Mouse (Mus musculus): ENCODE measurements at regions not wholly inside any gene's neighbourhood (a gene's known extent, or its start where the extent isn't known, plus 50 kb on each side); places are given as distances from the start of the nearest gene placed in this dataset.

DNA sequence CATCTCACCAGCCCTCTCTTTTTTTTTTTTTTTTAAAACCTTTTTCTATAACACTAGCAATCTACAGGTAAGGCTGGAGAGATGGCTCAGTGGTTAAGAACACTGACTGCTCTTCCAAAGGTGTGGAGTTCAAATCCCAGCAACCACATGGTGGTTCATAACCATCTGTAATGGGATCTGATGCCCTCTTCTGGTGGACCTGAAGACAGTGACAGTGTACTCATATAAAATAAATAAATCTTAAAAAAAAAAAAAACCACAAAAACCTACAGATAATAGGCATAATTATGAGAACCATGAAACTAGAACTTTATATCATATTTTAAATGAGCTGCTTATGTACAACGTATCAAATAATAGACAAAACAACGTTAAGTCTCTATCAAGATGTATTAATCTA, 102.8 kb upstream of the Zfp217 start:
- Histone ChIP-seq H3K36me3 (ENCODE audit: control insufficient read depth, insufficient read depth, low read length) (no peaks in the 10 kb centered on the region), H3K4me1 (ENCODE audit: control insufficient read depth, insufficient read depth, low read length) (no peaks in the 10 kb centered on the region), H3K27ac (replicated peaks; ENCODE audit: insufficient read depth, low read depth, low read length) (no peak overlapping the region), H3K9ac (ENCODE audit: low read depth, low read length) (no peak overlapping the region), H3K27me3 (ENCODE audit: control insufficient read depth, insufficient read depth, low read length) (no peaks in the 10 kb centered on the region), H3K79me2 (ENCODE audit: control insufficient read depth, insufficient read depth, low read length) (no peaks in the 10 kb centered on the region), H3K4me3 (ENCODE audit: insufficient read depth, low read depth, low read length) (no peak overlapping the region)
- 95% methylated on average over 2 of the region's 2 CpGs for WGBS
- DNase-seq (ENCODE audit: extremely low read depth, low read depth, low spot score) = no peak
- no peak for TF ChIP-seq POLR2A (IDR thresholded peaks at IDR 0.05; ENCODE audit: extremely low read depth, insufficient read depth, low read length)
- TF ChIP-seq CTCF (IDR thresholded peaks at IDR 0.05; ENCODE audit: low read depth, low read length) = no peak

DNA sequence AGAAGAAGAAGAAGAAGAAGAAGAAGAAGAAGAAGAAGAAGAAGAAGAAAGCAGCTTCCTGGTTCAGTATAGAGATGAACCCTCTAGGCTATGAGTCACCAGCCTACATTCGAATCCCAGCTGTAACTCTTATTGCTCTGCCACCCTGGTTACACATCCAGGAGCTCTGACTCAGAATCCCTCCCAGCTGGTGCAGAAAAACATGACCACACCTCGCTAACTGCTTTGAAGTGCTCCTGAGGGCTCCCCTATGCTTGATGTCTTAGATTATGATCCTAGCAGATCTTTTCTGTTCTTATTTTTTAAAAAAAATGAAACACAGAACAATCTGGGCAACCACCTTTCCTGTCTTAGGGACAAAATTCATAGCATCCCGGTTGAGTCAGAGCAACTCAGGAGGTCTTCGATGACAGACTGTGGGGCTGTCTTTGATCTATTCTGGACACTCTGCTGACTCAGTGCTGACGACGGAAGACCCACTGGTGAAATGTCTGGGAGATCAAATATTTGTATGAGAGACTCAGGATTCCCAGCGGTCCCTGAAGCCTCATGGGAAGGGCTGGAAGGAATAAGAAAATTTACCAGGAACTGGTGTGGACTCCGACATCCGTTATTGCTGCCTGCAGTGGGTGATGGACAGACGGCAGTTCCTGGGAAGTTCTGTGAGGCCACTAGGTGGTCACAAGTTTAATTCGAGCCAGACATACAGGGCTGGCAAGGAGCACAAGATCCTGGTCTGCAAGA, 100.0 kb upstream of the Zfp217 start:
- no peak overlapping the region for H3K9ac ChIP-seq (ENCODE audit: low read depth, low read length)
- WGBS = 42% methylated on average over 11 of the region's 11 CpGs
- TF ChIP-seq CTCF (IDR thresholded peaks at IDR 0.05; ENCODE audit: low read depth, low read length) = no peak
- no peak for TF ChIP-seq POLR2A (IDR thresholded peaks at IDR 0.05; ENCODE audit: extremely low read depth, insufficient read depth, low read length)
- H3K4me3 ChIP-seq (ENCODE audit: insufficient read depth, low read depth, low read length) = no peak overlapping the region
- H3K4me1 ChIP-seq (ENCODE audit: control insufficient read depth, insufficient read depth, low read length) = no peaks in the 10 kb centered on the region
- DNase-seq (ENCODE audit: extremely low read depth, low read depth, low spot score) = no peak
- no peaks in the 10 kb centered on the region for H3K36me3 ChIP-seq (ENCODE audit: control insufficient read depth, insufficient read depth, low read length)
- H3K27me3 ChIP-seq (ENCODE audit: control insufficient read depth, insufficient read depth, low read length) = no peaks in the 10 kb centered on the region
- H3K79me2 ChIP-seq (ENCODE audit: control insufficient read depth, insufficient read depth, low read length) = no peaks in the 10 kb centered on the region
- H3K27ac ChIP-seq (replicated peaks; ENCODE audit: insufficient read depth, low read depth, low read length) = no peak overlapping the region

DNA sequence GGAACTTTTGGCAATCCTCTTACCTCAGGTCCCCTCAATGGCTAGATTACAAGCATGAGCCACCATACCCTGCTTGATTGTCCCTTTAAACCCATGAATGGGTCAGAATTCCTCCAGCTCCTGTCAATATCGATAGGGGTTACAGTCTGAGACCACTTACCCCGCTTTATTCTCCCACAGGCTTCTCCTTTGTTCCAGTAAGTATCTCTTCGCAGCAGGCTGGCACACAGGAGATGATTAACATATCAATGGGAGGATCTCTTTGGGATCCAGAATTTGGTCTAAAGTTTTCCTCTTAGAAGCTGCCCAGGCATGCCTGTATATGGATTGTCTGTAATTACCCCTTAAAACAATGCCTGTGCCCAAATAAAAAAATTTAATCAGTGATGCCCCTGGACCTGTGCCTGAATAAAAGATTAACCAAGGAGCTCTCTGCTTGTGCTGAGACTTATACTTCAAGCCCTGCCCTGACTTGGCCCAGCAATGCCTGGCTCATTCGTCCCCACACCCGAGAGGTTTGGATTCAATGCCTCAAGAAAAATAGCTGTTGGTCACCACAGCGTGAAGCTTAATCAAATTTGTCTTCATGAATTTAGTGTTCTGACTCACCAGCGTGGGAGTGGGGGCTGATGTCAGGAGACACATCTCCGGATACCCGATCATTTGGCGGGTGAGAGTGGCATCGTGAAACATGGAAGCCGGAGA, 97.9 kb upstream of the Zfp217 start:
- Histone ChIP-seq H3K27ac (replicated peaks; ENCODE audit: insufficient read depth, low read depth, low read length) (no peak overlapping the region), H3K27me3 (ENCODE audit: control insufficient read depth, insufficient read depth, low read length) (no peaks in the 10 kb centered on the region), H3K9ac (ENCODE audit: low read depth, low read length) (no peak overlapping the region), H3K36me3 (ENCODE audit: control insufficient read depth, insufficient read depth, low read length) (no peaks in the 10 kb centered on the region), H3K4me3 (ENCODE audit: insufficient read depth, low read depth, low read length) (no peak overlapping the region), H3K4me1 (ENCODE audit: control insufficient read depth, insufficient read depth, low read length) (no peaks in the 10 kb centered on the region), H3K79me2 (ENCODE audit: control insufficient read depth, insufficient read depth, low read length) (no peaks in the 10 kb centered on the region)
- WGBS = 78% methylated on average over 12 of the region's 12 CpGs
- no peak for DNase-seq (ENCODE audit: extremely low read depth, low read depth, low spot score)
- TF ChIP-seq CTCF (IDR thresholded peaks at IDR 0.05; ENCODE audit: low read depth, low read length) (no peak), POLR2A (IDR thresholded peaks at IDR 0.05; ENCODE audit: extremely low read depth, insufficient read depth, low read length) (no peak)

DNA sequence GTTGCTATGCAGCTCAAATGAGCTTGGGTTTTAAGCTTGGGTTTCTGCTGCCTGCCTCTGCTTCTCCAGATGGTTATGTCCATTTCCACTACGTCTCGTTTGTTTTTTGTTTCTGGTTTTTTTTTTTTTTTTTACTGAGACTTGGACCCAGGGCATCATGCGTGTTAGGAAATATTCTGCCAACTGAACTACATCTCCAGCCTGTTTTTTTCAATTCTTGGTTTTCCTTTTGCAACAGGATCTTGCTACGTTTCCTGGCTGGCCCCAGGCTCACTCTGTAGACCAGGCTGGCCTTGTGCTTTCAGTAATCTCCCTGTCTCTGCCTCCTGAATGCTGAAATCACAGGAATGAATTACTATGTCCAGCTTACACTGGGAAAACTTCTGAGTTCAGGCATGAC, 96.2 kb upstream of the Zfp217 start:
- no peak for TF ChIP-seq CTCF (IDR thresholded peaks at IDR 0.05; ENCODE audit: low read depth, low read length)
- TF ChIP-seq POLR2A (IDR thresholded peaks at IDR 0.05; ENCODE audit: extremely low read depth, insufficient read depth, low read length) = no peak
- Histone ChIP-seq H3K4me3 (ENCODE audit: insufficient read depth, low read depth, low read length) (no peak overlapping the region), H3K79me2 (ENCODE audit: control insufficient read depth, insufficient read depth, low read length) (no peaks in the 10 kb centered on the region), H3K4me1 (ENCODE audit: control insufficient read depth, insufficient read depth, low read length) (no peaks in the 10 kb centered on the region), H3K27me3 (ENCODE audit: control insufficient read depth, insufficient read depth, low read length) (no peaks in the 10 kb centered on the region), H3K27ac (replicated peaks; ENCODE audit: insufficient read depth, low read depth, low read length) (no peak overlapping the region), H3K9ac (ENCODE audit: low read depth, low read length) (no peak overlapping the region), H3K36me3 (ENCODE audit: control insufficient read depth, insufficient read depth, low read length) (no peaks in the 10 kb centered on the region)
- WGBS = 63% methylated on average over 4 of the region's 4 CpGs
- DNase-seq (ENCODE audit: extremely low read depth, low read depth, low spot score) = no peak

DNA sequence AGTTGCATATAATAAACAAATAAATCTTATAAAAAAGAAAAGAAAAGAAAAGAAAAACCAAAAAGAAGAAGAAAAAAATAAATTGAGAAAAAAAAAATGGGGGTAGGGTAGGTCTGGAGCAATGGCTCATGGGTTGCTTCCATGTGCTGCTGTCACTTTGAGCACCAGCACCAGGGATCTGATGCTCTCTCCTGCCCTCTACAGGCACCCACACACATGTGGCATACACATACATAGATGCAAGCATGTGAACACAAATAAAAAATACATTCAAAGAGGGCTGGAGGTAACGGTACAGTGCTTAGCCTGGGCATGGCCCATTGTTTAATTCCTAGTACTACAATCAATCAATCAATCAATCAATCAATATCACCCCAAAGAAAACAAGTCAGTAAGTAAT, 90.1 kb upstream of the Zfp217 start:
- TF ChIP-seq POLR2A (IDR thresholded peaks at IDR 0.05; ENCODE audit: extremely low read depth, insufficient read depth, low read length) = no peak
- TF ChIP-seq CTCF (IDR thresholded peaks at IDR 0.05; ENCODE audit: low read depth, low read length) = peak; percentile 67

DNA sequence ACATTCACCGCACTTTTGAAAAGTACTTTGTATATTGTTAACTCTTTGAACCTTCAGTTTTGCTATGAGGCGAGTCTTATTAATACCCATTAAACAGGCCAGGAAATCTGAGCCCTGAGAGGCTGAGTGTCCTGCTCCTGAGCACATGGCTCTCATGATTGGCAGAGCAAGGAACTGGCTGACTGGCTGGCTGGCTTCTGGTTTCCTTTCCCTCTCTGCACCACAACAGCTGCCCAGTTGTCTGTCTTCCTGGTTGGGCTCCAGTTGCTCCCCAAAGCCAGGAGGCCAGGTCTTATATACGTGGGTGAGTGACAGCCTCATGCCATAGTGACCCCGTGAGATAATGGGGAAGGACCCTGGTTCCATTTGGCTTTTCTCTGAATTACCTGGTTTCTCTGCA, 85.5 kb upstream of the Zfp217 start:
- no peaks in the 10 kb centered on the region for H3K36me3 ChIP-seq (ENCODE audit: control insufficient read depth, insufficient read depth, low read length)
- H3K9ac ChIP-seq (ENCODE audit: low read depth, low read length) = no peak overlapping the region
- H3K27me3 ChIP-seq (ENCODE audit: control insufficient read depth, insufficient read depth, low read length) = no peaks in the 10 kb centered on the region
- TF ChIP-seq POLR2A (IDR thresholded peaks at IDR 0.05; ENCODE audit: extremely low read depth, insufficient read depth, low read length) (no peak), CTCF (IDR thresholded peaks at IDR 0.05; ENCODE audit: low read depth, low read length) (no peak)
- no peak overlapping the region for H3K4me3 ChIP-seq (ENCODE audit: insufficient read depth, low read depth, low read length)
- H3K27ac ChIP-seq (replicated peaks; ENCODE audit: insufficient read depth, low read depth, low read length) = no peak overlapping the region
- WGBS = 87% methylated on average over 4 of the region's 4 CpGs
- no peaks in the 10 kb centered on the region for H3K79me2 ChIP-seq (ENCODE audit: control insufficient read depth, insufficient read depth, low read length)
- no peak for DNase-seq (ENCODE audit: extremely low read depth, low read depth, low spot score)
- H3K4me1 ChIP-seq (ENCODE audit: control insufficient read depth, insufficient read depth, low read length) = no peaks in the 10 kb centered on the region

More for the DNA sequence above, 90.1 kb upstream of the Zfp217 start:
- no peaks in the 10 kb centered on the region for H3K4me1 ChIP-seq (ENCODE audit: control insufficient read depth, insufficient read depth, low read length)
- H3K4me3 ChIP-seq (ENCODE audit: insufficient read depth, low read depth, low read length) = no peak overlapping the region
- 27% methylated on average over 1 of the region's 1 CpGs for WGBS
- H3K9ac ChIP-seq (ENCODE audit: low read depth, low read length) = no peak overlapping the region
- no peak overlapping the region for H3K27ac ChIP-seq (replicated peaks; ENCODE audit: insufficient read depth, low read depth, low read length)
- no peaks in the 10 kb centered on the region for H3K79me2 ChIP-seq (ENCODE audit: control insufficient read depth, insufficient read depth, low read length)
- no peaks in the 10 kb centered on the region for H3K36me3 ChIP-seq (ENCODE audit: control insufficient read depth, insufficient read depth, low read length)
- DNase-seq (ENCODE audit: extremely low read depth, low read depth, low spot score) = peak; percentile 18
- H3K27me3 ChIP-seq (ENCODE audit: control insufficient read depth, insufficient read depth, low read length) = no peaks in the 10 kb centered on the region

Data from liver, adult 2 months (tissue).